Mouse (Mus musculus) left cerebral cortex, postnatal 14 days (tissue): ENCODE measurements at regions not wholly inside any gene's neighbourhood (a gene's known extent, or its start where the extent isn't known, plus 50 kb on each side); places are given as distances from the start of the nearest gene placed in this dataset.

Experiments used
- DNase-seq, 2 experiments: peaks; one replicate each; pipeline ENCODE4 v3.0.0; 2021 to 2022; ENCODE audit warnings: low spot score in 2 of 2, mixed read lengths in 1 of 2
- intact Hi-C: fragments of 180-260 bp; cut with DNase I; formaldehyde crosslinking; loops from one replicate; pipeline ENCODE4 v1.15.1; 2025

DNA sequence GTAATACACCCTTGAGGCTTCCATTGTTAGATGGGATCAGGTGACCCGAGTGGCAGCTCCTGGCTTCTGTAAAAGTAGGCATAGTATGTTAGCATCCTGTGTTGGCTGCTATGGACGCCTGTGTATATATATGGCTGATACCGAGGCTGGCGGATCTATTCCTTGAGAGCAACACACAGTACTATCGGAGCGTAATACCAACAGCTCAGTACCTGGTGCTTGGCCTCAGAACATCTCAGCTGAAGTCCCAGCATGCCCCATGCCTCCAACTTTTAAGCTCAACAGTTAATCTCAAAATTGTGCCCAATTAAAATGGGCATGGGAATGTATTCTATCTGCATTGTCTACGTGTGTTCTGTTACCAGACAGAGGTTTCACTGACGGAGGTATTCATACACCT, 420.7 kb upstream of the Ubash3b start:
- DNase-seq: peak in 1 of 2 experiments; percentile 27
- intact Hi-C loops: loop anchor here (1.0 kb wide), 1 partner anchor 369 kb away; no protein-coding TSS in a partner anchor

DNA sequence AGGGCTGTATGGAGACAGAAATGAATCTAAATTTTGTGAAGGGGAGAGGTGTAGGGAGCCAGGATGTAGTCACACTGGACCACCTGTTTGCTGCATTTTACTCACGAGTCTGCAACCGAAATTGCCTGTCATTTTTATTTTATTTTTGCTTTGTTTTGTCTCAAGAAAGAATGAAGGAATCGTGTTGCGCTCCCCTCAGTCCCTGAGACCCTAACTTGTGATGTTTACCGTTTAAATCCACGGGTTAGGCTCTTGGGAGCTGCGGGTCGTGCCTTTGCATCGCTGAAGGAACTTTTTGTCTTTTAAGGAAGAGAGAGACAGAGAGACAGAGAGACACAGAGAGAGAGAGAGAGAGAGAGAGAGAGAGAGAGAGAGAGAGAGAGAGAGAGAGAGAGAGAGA, 420.2 kb upstream of the Ubash3b start:
- no peak for DNase-seq
- intact Hi-C loops: loop anchor here (1.0 to 2.0 kb wide), 3 partner anchors 205 to 370 kb away; no protein-coding TSS in a partner anchor

DNA sequence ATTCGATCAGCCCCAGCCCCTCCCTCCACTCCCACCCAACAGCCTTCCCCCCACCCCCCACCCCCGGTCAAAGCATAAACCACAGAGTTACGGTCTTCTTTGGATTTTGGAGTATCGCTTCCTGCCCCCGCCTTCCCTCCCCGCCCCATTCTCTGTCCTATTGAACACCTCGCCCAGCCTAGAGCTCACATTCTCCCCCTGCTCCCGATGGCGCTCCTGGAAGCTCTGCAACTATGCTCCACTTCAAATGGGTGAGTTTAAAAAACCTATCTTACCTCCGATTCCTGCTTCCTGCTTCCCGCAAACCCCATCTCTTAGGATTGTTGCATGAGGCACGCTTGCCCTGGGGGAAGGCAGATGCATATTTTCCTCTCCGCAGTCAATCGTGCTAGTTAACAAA, 419.7 kb upstream of the Ubash3b start:
- peak in 1 of 2 experiments; percentile 45 for DNase-seq
- intact Hi-C loops: loop anchor here (2.0 kb wide), 2 partner anchors 204 to 310 kb away; no protein-coding TSS in a partner anchor

DNA sequence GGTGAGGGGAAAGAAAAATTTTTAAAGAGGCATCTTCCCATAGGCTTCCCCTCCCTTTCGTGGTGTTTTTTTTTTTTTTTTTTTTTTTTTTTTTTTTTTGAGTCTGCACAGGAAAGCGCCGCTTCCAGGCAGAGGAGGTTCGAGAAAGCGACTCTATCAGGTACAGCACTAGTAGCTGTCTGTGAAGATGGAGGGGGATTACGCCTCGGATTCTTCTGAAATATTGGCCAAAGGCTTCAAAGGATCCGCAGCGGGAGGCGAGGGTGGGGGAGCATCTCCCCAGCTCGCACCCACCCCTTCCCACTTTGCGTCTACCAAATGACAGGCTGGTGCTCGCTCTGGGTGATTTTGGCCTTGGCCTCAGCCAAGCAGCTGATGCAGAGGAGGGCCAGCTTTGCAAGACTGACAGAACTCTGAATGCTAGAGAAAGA, 419.1 kb upstream of the Ubash3b start:
- intact Hi-C loops: loop anchor here (2.0 kb wide), 2 partner anchors 204 to 310 kb away; no protein-coding TSS in a partner anchor
- DNase-seq: peak; percentile 82 to 88

DNA sequence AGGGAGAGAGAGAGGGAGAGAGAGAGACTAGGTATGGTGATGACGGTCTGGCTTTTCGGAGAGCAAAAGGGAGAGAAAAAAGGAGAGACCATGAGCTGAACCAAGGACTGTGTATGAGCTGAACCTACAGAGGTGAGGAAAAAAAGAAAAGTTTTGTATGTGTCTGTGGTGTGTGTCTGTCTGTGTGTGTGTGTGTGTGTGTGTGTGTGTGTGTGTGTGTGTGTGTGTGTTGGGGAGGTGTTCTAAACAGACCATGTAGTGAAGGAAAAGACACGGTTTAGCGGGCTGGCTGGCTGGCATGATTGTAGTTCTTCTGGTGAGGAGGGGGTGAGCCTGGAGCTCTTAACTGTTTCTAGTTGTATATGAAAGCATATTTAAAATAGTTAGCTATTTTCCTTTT, 418.6 kb upstream of the Ubash3b start:
- no peak for DNase-seq
- intact Hi-C loops: loop anchor here (2.0 kb wide), 2 partner anchors 203 to 311 kb away; no protein-coding TSS in a partner anchor

DNA sequence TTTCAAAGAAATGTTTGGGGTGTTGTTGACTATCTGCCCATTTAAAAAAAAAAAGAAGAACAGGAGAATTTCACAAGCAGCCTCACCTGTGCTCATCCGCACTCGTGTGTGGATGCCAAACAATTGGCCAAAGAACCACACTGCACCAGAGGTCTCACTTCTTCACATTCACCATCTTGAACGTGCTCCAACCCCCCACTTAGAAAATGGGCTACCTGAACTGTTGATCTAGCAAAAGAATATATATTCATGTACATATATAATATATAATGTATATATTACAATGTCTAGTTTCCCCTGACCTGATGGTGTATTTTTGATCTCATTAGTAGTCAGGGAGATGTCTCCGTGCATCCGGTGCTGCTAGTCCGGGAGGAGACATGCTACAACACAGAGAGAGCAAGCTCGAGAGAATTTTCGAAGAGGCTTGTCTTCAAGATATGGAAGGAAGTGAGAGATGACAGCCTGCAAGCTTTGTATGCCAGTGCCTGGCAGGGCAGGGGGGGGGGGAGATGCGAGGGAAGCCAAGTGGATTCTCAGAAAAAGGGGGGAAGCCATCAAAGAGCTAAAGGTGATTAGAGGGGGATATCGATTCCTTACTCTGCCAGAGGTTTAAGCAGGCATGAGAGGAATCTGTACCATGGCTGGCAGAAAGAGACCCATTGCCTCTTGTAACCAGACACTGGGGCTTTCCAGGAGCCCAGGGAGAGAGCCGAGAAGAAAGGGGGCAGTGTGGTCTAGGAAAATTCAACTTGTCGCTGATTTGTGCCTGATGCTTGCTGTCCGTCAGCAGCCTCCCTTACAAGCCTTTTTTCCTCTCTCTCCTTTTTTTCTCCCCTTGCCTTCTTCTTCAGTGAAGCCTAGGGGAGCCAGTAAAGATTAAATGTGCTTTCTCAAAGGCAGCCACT, 417.9 kb upstream of the Ubash3b start:
- DNase-seq: peak; percentile 74 to 80
- intact Hi-C loops: loop anchor here (2.0 to 5.0 kb wide), 4 partner anchors 105 to 352 kb away; no protein-coding TSS in a partner anchor

DNA sequence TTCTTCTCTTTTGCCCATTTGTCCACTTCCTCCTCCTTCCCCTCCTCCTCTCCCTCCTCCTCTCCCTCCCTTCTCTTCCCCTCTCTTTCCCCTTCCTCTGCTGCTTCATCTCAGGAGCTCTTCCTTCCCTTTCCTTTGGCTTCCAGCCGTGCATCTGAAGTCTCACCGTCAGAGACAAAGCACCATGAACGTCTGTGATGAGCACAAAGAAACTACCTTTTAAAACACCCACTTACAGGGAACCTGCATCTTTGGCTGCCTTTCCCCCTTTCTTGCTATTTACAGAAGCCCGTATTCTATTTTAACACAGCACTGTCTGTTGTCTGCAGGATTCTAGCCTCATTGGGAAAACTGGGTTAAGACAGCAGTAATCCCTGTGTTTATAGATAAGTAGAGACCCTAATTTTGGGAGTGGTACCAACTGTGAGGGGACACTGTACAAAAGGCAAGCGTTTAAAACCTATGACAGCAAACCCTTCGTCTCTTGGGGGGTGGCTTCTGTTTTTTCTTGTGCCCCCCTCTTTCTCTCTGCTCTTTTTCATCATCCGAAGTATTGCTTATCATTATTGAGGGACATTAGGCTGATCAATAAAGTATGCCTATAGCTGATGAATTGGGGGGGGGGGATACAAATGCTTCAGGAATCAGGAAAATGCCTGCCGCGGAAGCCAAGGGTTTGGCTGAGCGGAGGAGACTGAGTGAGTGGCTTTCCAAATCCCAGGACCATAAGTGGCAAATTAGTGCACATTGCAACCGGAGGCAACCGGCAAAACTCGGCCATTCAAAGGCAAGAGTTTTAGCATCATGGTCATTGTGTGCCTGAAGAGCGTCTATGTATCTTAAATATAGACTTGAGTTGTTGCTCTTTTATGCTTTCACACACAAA, 417.0 kb upstream of the Ubash3b start:
- intact Hi-C loops: loop anchor here (2.0 to 5.0 kb wide), 2 partner anchors 104 to 351 kb away; no protein-coding TSS in a partner anchor
- no peak for DNase-seq

DNA sequence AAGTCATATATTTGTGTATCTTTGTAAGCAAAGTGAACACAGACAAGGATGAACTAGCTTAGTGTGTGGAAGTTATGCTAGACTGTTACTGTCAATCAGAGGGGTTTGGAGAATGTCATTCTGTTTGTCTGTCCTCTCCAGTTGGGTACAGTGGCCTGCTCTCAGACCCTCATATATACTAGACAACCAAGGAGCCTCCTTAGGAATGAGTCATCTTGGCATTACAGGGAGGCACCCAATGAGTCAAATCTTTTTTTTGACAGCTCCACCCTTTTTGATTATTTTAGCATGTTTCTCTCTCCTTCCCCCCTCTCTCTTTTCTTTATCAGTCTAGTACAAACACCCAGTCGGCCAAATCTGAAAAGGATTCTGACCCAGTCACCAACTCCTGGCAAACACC, 416.3 kb upstream of the Ubash3b start:
- intact Hi-C loops: loop anchor here (2.0 to 5.0 kb wide), 2 partner anchors 103 to 350 kb away; no protein-coding TSS in a partner anchor
- no peak for DNase-seq

DNA sequence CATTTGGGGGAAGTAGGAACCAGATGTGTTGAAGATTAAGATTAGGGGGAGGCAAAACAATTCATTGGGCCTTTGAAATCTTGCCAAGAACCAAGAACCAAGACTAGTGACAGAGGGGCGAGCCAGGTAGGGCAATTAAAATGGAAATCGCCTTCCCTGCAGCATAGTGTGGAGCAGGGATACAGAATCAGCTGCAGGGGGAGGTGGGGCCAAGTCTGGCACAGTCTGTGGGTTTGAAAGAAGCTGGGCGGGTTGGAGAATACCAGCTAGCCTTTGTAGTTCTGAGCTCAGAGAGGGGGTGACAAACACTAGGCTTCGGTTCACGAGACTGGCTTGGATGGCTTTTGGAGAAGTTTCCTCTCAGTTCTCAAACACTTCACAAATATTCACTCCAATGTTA, 414.3 kb upstream of the Ubash3b start:
- intact Hi-C loops: loop anchor here (5.0 kb wide), 1 partner anchor 349 kb away; no protein-coding TSS in a partner anchor
- no peak for DNase-seq

DNA sequence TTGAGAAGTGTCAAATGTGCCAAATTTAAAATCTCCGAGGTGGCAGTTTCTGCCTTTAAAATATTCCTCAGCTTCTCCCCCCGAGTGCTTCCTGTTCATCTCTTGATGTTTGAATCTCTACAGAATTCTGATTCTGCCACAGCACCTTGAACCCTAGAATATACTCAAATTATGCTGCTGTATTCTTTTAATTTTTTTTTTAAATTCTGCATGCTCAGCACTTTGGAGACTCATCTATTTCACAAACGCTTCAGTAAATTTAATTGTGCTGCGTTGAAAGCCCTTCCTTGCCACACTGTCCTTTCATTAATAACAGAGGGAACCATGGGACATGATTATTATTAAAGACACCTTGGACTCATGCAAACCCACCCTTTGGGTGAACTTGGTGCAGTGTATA, 408.8 kb upstream of the Ubash3b start:
- intact Hi-C loops: no loop called here
- DNase-seq: no peak

DNA sequence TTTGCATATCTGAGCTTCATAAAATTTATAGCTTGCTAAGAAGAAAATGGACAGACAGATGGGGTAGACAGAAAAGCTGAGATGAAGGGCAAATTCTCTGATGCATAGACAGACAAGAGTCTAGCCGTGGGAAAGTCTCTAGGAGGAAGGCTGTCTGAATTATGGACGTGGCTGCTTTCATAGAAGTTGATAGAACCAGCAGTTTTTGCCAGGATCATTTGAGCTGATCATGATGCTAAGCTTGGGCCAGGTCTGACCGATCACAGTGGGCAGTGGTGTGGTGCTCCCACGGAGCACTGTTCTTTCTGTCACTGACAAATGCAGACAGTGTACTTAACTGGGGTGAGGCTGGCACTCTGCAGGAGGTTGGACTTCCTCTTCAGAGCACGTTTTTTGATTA, 405.0 kb upstream of the Ubash3b start:
- DNase-seq: no peak
- intact Hi-C loops: no loop called here

DNA sequence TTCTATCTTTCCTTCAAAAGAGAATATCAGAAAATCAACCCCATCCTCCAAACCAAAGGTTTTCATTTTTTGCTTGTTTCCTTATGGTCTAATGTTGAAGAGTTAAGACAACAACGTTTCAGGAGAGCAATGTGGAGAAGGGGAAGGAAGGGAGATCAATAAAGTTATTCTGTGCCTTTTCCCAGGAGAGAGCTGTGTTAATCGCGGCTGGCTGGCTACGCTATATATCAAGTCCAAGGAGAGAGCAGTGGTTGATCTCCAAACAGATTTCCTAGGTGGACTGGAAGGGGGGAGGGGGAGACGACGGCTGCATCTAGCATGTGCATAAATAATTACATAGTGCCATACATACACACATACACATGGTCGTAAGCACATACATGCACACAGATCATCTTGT, 404.3 kb upstream of the Ubash3b start:
- DNase-seq: no peak
- intact Hi-C loops: no loop called here

DNA sequence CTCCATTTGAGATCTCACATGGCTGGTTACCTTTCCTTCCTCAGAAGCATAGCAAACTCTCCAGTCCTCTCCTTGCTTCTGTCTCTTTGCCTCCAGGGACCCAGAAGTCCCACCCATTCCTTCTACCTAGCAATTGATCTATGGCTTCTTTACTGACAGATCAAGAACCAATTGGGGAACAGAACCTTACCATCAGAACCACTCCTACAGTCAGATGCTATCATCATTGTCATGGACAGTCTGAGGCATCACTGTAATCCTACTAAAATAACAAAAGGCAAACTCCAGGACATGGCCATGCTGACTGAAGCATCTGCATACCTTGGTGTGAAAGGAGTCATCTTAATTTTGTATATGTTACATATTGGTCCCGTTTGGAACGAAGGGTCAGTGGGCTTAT, 401.9 kb upstream of the Ubash3b start:
- no peak for DNase-seq
- intact Hi-C loops: no loop called here

DNA sequence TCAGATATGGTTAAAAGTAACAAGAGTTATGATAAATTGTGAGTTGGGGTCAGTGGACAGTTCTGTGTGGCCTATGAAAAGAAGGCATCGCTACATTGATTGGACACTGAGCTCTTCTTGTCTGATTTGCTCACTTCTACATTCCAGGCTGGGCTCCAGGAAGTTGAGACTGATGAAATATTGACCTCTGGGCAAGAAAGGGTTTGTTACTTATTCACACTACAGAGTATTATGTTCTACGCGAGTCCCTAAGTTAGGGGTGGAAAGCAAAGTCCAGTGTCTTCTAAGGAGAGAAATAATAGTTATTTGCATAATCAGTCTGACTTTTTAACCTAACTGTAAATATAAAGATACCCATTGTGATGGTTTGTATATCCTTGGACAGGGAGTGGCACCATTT, 397.0 kb upstream of the Ubash3b start:
- intact Hi-C loops: no loop called here
- DNase-seq: no peak

DNA sequence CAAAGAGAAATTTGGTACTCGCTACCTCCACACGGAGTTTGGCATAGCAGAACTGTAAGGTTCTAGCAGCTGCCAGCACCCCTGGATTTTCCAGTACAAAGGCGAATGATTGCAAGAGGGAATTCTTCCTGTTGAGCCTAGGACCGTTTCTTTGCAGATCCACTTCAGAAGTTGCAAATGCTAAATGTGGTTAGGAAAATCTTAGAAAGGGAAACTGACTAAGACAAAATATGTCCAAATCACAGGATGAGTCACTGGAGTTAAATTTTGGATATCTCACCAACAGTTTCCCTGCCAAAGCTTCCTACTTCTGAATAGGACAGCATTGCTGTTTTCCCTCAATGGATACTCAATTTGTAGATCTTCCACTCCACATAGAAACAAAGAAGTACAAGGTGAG, 395.4 kb upstream of the Ubash3b start:
- intact Hi-C loops: no loop called here
- no peak for DNase-seq

DNA sequence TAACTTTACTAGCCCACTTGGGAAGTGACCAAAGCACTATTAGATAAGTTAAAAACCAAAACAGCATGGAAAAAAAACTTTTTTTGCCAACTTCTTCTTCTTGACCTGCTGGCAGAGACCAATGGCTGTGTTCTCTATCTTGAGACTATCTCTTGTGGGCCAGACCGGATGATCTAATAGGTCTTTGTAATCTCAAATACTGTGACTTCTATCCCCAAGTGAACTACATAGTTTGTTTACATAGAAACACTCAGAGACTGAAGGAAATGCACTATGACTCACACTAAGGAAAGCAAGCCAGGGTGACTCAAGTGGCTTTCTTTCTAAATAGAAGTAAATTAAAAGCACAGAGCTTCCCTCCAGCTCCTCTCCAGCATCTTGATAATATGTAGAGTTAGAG, 384.3 kb upstream of the Ubash3b start:
- intact Hi-C loops: no loop called here
- no peak for DNase-seq

DNA sequence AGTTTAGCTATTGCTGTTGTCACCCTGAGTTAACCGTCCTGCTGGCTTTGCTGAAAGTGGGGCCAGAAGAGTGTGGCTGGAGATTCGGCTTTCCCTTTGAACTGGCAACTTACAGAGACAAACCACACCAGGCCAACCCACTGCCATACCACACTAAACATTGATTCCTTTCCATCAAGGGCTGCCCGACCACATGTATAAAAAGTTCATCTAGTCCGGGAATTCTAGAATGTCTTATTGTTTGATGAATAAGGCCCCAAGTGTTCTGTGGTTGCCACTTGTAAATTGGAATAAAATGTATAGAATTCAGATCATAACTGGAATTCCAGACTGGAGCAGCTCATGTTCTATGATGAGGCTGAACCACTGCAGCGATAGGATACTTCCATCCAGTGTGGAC, 381.0 kb upstream of the Ubash3b start:
- no peak for DNase-seq
- intact Hi-C loops: no loop called here

DNA sequence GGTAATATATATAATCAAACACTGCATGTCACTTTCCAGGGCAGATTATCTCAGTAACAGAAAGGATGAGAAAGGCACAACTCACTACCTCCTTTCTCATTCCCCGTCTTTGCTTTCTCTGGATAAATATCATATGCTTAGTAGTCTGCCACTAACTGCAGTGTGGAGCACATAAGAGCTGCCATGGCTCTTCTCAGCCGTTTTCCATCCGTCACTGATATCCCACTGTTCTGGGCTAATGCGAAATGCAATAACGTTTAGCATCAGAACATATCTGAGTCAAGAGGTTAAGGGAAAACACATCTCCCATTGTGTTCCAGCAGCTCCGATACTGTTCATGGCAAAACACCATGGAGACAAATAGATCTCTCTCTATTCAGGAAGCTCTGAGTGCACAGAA, 379.8 kb upstream of the Ubash3b start:
- intact Hi-C loops: no loop called here

DNA sequence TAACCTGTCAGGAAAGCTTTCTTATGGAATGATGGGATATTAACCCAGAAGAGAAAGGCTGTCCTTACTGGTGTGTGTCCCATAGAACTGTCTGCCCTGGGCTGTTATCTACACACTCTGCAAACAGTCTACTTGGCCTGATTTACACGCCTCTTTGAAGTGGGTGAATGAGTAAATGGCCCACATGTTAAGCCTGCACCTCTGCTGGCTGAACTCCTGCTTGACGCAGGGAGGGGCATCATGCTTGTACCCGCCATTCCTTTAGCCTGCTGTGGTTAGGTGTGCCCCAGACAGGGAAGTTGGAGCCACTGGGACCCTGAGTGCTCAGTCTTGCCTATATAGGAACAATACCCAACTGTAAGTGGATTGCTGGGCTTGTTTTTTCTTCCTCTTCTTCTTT, 371.3 kb upstream of the Ubash3b start:
- DNase-seq: no peak
- intact Hi-C loops: no loop called here

More for the DNA sequence above, 379.8 kb upstream of the Ubash3b start:
- no peak for DNase-seq

DNA sequence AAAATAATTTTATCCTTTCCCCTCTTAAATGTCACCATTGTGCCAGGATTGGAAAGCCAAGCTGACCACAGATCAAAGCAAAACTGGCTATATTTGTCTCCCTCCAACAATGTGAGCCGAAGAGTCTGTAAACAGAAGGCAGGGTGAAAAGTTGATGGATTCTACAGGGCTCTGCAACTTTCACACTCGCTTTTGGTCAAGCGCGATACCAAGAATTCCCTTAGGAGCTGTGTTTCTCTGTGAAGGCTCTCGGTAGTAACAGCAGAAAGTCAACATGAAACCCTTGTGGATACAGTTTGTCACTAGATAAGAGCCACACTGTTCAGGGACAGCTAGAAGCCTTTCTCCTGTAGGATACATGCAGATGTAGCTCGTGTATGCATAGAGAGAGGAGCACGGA, 370.8 kb upstream of the Ubash3b start:
- intact Hi-C loops: no loop called here
- no peak for DNase-seq
